Mouse (Mus musculus): ENCODE data around the gene Zbtb42. TPM values are rescaled to one million over a fixed set of nuclear protein-coding genes. Genes with fewer than 3 reads are reported as not detected.

Gene Zbtb42
- under 1 TPM; 0.40 to 0.76 TPM for total RNA-seq (2021)

GRCm38 (mm10) chr12:112678555-112679026 lies at the start of gene Zbtb42:
Gene Zbtb42 (plus strand): TSS chr12:112678828.
- DNase-seq (ENCODE audit: extremely low spot score in 1 of 2, low spot score in 1 of 2), result no peak

- no peak for DNase-seq (ENCODE audit: extremely low spot score in 1 of 2, low spot score in 1 of 2)
Observed at GRCm38 (mm10) chr12:112628928-112629721, 49.5 kb upstream of the Zbtb42 start.

DNA sequence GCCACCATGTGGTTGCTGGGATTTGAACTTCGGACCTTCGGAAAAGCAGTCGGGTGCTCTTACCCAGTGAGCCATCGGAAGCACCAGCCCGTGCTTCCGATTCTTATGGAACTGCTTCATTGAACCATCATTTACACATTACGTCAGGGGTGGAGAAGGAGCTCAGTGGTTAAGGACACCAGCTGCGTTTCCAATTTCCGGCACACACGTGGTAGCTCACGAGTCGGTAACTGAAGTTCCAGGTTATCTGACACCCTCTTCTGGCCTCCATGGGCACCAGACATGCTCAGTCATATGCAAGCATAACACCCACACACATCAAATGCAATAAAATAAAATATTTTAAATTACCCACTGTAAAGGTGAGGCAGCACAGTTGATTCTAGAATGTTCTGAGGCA lies 48.6 kb upstream of the Zbtb42 start:
- no peak for DNase-seq (ENCODE audit: extremely low spot score in 1 of 2, low spot score in 1 of 2)

DNA sequence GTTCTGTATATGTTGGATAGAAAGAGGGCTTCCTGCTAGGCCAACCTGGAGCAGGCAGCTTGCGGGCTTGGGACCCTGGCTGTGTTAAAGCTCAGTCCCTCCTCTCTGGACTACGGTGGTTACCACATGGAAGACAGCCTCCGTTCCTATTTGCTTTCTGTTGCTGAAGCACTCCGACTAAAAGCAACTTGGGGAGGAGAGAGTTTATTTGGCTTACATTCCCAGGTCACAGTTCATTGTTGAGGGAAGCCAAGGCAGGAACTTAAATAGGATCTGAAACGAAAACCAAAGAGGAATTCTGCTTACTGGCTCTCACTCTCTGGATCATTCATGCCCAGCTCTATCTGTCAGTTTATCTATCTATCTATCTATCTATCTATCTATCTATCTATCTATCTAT lies 47.8 kb upstream of the Zbtb42 start:
- no peak for DNase-seq (ENCODE audit: extremely low spot score in 1 of 2, low spot score in 1 of 2)

DNA sequence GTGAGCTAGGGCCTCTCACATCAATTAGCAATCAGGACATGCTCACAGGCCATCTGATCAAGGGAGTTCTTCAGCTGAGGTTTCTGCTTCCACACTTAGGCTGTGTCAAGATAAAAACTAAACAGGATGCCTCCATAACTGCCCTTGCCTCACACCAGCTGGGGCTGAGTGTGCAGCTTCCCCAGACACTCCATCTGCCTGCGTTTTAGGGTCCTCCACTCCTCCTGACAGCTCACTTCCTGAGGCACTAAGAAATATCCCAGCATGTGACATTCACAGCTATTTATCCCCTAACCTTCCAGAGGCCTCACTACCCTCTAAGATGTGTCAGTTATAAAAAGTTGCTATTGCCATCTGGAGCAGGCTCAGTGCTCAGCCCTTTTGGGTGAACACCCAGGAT lies 47.2 kb upstream of the Zbtb42 start:
- DNase-seq (ENCODE audit: extremely low spot score in 1 of 2, low spot score in 1 of 2), result no peak

GRCm38 (mm10) chr12:112632084-112632777 lies 46.4 kb upstream of the Zbtb42 start:
- DNase-seq (ENCODE audit: extremely low spot score in 1 of 2, low spot score in 1 of 2), result no peak

- DNase-seq (ENCODE audit: extremely low spot score in 1 of 2, low spot score in 1 of 2), result no peak
Observed at GRCm38 (mm10) chr12:112632907-112633306, 45.7 kb upstream of the Zbtb42 start.

- no peak for DNase-seq (ENCODE audit: extremely low spot score in 1 of 2, low spot score in 1 of 2)
Observed at GRCm38 (mm10) chr12:112633686-112634085, 44.9 kb upstream of the Zbtb42 start.

GRCm38 (mm10) chr12:112639526-112639925 lies 39.1 kb upstream of the Zbtb42 start:
- no peak for DNase-seq (ENCODE audit: extremely low spot score in 1 of 2, low spot score in 1 of 2)

- no peak for DNase-seq (ENCODE audit: extremely low spot score in 1 of 2, low spot score in 1 of 2)
Observed at GRCm38 (mm10) chr12:112643126-112643525, 35.5 kb upstream of the Zbtb42 start.

- peak; percentile 87 to 95 for DNase-seq (ENCODE audit: extremely low spot score in 1 of 2, low spot score in 1 of 2)
Observed at GRCm38 (mm10) chr12:112644180-112644854, 34.3 kb upstream of the Zbtb42 start, which contains the start of gene Siva1. Gene Siva1 (plus strand): TSS chr12:112644679.

- peak; percentile 34 to 41 for DNase-seq (ENCODE audit: extremely low spot score in 1 of 2, low spot score in 1 of 2)
Observed at GRCm38 (mm10) chr12:112644855-112645506, 33.6 kb upstream of the Zbtb42 start.

- DNase-seq (ENCODE audit: extremely low spot score in 1 of 2, low spot score in 1 of 2), result no peak
Observed at GRCm38 (mm10) chr12:112646139-112646538, 32.5 kb upstream of the Zbtb42 start.

- no peak for DNase-seq (ENCODE audit: extremely low spot score in 1 of 2, low spot score in 1 of 2)
Observed at GRCm38 (mm10) chr12:112648081-112648480, 30.5 kb upstream of the Zbtb42 start.

- DNase-seq (ENCODE audit: extremely low spot score in 1 of 2, low spot score in 1 of 2), result no peak
Observed at GRCm38 (mm10) chr12:112651778-112652439, 26.7 kb upstream of the Zbtb42 start.

DNA sequence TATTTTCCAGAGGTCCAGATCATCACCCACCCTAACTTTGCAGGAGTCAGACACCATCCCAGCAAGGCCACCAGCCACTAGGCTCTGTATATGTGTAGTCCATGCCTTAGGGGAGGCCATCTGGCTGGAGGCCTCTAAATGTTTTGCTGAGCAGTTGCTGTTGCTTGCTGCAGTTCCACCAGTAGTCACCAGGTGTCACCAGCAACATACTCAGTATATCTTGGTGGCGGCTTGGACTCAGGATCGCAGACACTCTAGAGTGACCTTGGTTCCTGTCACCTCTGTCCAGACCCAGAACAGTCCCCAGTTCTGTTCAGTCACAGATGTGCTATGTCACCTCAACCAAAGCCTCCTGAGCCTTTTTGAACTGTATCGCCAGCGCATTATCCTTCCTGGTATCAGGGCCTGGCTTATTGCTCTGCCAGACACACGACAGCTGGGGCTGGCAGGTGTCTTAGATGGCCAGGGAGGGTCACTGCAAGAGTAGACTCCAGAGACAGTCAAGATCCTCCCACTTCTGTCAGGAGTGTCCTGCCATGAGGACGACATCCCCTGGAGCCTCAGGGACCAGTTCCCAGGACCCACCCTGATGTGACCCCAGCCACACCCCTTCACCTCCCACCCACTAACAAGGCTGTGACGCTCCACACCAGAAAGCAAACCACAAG lies 25.3 kb upstream of the Zbtb42 start:
- DNase-seq (ENCODE audit: extremely low spot score in 1 of 2, low spot score in 1 of 2), result peak; percentile 67 to 92

- no peak for DNase-seq (ENCODE audit: extremely low spot score in 1 of 2, low spot score in 1 of 2)
Observed at GRCm38 (mm10) chr12:112654076-112654475, 24.6 kb upstream of the Zbtb42 start.

GRCm38 (mm10) chr12:112658619-112659018 lies 20.0 kb upstream of the Zbtb42 start:
- no peak for DNase-seq (ENCODE audit: extremely low spot score in 1 of 2, low spot score in 1 of 2)

- peak; percentile 58 to 80 for DNase-seq (ENCODE audit: extremely low spot score in 1 of 2, low spot score in 1 of 2)
Observed at GRCm38 (mm10) chr12:112659109-112659508, 19.5 kb upstream of the Zbtb42 start.
